Mouse (Mus musculus): ENCODE results near the gene Grcc10.

Gene Grcc10

GRCm38 (mm10) chr6:124757351-124757880 is 16.2 kb upstream of the Grcc10 start:
- in situ Hi-C loops (cut with MboI, MseI) = no loop called here

GRCm38 (mm10) chr6:124756652-124757350 is 15.6 kb upstream of the Grcc10 start:
- in situ Hi-C loops (cut with MboI, MseI) = no loop called here

GRCm38 (mm10) chr6:124755831-124756595 is 14.8 kb upstream of the Grcc10 start, which contains the start of the genes Gm45234 and Atn1:
Gene Gm45234 (minus strand): TSS chr6:124756021.
Gene Atn1 (minus strand): TSS chr6:124756524.
- in situ Hi-C loops (cut with MboI, MseI) = no loop called here

GRCm38 (mm10) chr6:124755306-124755705 is 14.1 kb upstream of the Grcc10 start:
- in situ Hi-C loops (cut with MboI, MseI) = no loop called here

- in situ Hi-C loops (cut with MboI, MseI) = no loop called here
Measured at GRCm38 (mm10) chr6:124753861-124754260, 12.7 kb upstream of the Grcc10 start.

- in situ Hi-C loops (cut with MboI, MseI) = no loop called here
Measured at GRCm38 (mm10) chr6:124750405-124750804, 9.2 kb upstream of the Grcc10 start.

GRCm38 (mm10) chr6:124746654-124747632 is 5.8 kb upstream of the Grcc10 start:
- in situ Hi-C loops (cut with MboI, MseI) = no loop called here

- in situ Hi-C loops (cut with MboI, MseI) = no loop called here
Measured at GRCm38 (mm10) chr6:124746296-124746605, 5.1 kb upstream of the Grcc10 start.

GRCm38 (mm10) chr6:124745490-124746295 is 4.5 kb upstream of the Grcc10 start:
- in situ Hi-C loops (cut with MboI, MseI) = no loop called here

GRCm38 (mm10) chr6:124744755-124745321 is 3.7 kb upstream of the Grcc10 start:
- in situ Hi-C loops (cut with MboI, MseI) = no loop called here

- in situ Hi-C loops (cut with MboI, MseI) = no loop called here
Measured at GRCm38 (mm10) chr6:124743647-124744046, 2.5 kb upstream of the Grcc10 start.

GRCm38 (mm10) chr6:124742839-124743514 is 1.8 kb upstream of the Grcc10 start:
- in situ Hi-C loops (cut with MboI, MseI) = no loop called here

- in situ Hi-C loops (cut with MboI, MseI) = no loop called here
Measured at GRCm38 (mm10) chr6:124741842-124742241, 668 bp upstream of the Grcc10 start.

- in situ Hi-C loops (cut with MboI, MseI) = no loop called here
Measured at GRCm38 (mm10) chr6:124740211-124740887, 825 bp downstream of the Grcc10 start.

- in situ Hi-C loops (cut with MboI, MseI) = no loop called here
Measured at GRCm38 (mm10) chr6:124739231-124739796, 1.9 kb downstream of the Grcc10 start.

GRCm38 (mm10) chr6:124738511-124739023 is 2.6 kb downstream of the Grcc10 start, which contains the start of gene Ptpn6:
Gene Ptpn6 (minus strand): TSS chr6:124738714.
- in situ Hi-C loops (cut with MboI, MseI) = no loop called here

- in situ Hi-C loops (cut with MboI, MseI) = no loop called here
Measured at GRCm38 (mm10) chr6:124737040-124737439, 4.1 kb downstream of the Grcc10 start.

- in situ Hi-C loops (cut with MboI, MseI) = no loop called here
Measured at GRCm38 (mm10) chr6:124734417-124734816, 6.8 kb downstream of the Grcc10 start.

All from T-helper 1 cell (primary cell).